Mouse (Mus musculus): ENCODE results near the gene Scfd2.

The Scfd2 gene

GRCm38 (mm10) chr5:74531630-74532280 lies at the start of gene Scfd2:
Gene Scfd2, minus strand, starts transcription at chr5:74531759.
- DNase-seq, result peak; percentile 98

GRCm38 (mm10) chr5:74571767-74572166 lies 40.2 kb upstream of the Scfd2 start:
- no peak for DNase-seq

- DNase-seq, result no peak
Measured at GRCm38 (mm10) chr5:74561151-74561550, 29.6 kb upstream of the Scfd2 start.

GRCm38 (mm10) chr5:74549566-74549965 lies 18.0 kb upstream of the Scfd2 start:
- no peak for DNase-seq

- DNase-seq, result no peak
Measured at GRCm38 (mm10) chr5:74545606-74546005, 14.0 kb upstream of the Scfd2 start.

- no peak for DNase-seq
Measured at GRCm38 (mm10) chr5:74536180-74536947, 4.8 kb upstream of the Scfd2 start.

- peak; percentile 94 for DNase-seq
Measured at GRCm38 (mm10) chr5:74535240-74536021, 3.9 kb upstream of the Scfd2 start, which contains the start of gene Fip1l1. Gene Fip1l1, plus strand, starts transcription at chr5:74535449.

GRCm38 (mm10) chr5:74530785-74531184 lies 774 bp downstream of the Scfd2 start:
- peak; percentile 6 for DNase-seq

- no peak for DNase-seq
Measured at GRCm38 (mm10) chr5:74527025-74527424, 4.5 kb downstream of the Scfd2 start.

- DNase-seq, result no peak
Measured at GRCm38 (mm10) chr5:74511686-74512085, 19.9 kb downstream of the Scfd2 start.

- DNase-seq, result no peak
Measured at GRCm38 (mm10) chr5:74492705-74493104, 38.9 kb downstream of the Scfd2 start.

- DNase-seq, result no peak
Measured at GRCm38 (mm10) chr5:74484646-74485045, 46.9 kb downstream of the Scfd2 start.

GRCm38 (mm10) chr5:74482633-74483032 lies 48.9 kb downstream of the Scfd2 start:
- DNase-seq, result no peak

- no peak for DNase-seq
Measured at GRCm38 (mm10) chr5:74482034-74482433, 49.5 kb downstream of the Scfd2 start.

- no peak for DNase-seq
Measured at GRCm38 (mm10) chr5:74480409-74480808, 51.1 kb downstream of the Scfd2 start.

- no peak for DNase-seq
Measured at GRCm38 (mm10) chr5:74479947-74480346, 51.6 kb downstream of the Scfd2 start.

- DNase-seq, result no peak
Measured at GRCm38 (mm10) chr5:74479157-74479556, 52.4 kb downstream of the Scfd2 start.

- DNase-seq, result no peak
Measured at GRCm38 (mm10) chr5:74476551-74476950, 55.0 kb downstream of the Scfd2 start.

- DNase-seq, result no peak
Measured at GRCm38 (mm10) chr5:74473117-74473516, 58.4 kb downstream of the Scfd2 start.

- no peak for DNase-seq
Measured at GRCm38 (mm10) chr5:74470819-74471218, 60.7 kb downstream of the Scfd2 start.

- no peak for DNase-seq
Measured at GRCm38 (mm10) chr5:74469620-74470019, 61.9 kb downstream of the Scfd2 start.

- no peak for DNase-seq
Measured at GRCm38 (mm10) chr5:74467753-74468152, 63.8 kb downstream of the Scfd2 start.

GRCm38 (mm10) chr5:74456759-74457158 lies 74.8 kb downstream of the Scfd2 start:
- no peak for DNase-seq

Measured in thymus, postnatal 14 days (tissue).